Mouse (Mus musculus) right cerebral cortex, adult 2 months (tissue): ENCODE data around the gene Faap100.

Source experiments
- DNase-seq, 2 experiments: peaks; one replicate each; pipeline ENCODE4 v3.0.0; 2021 to 2022; ENCODE audit warnings: low spot score in 2 of 2

The Faap100 gene

DNA sequence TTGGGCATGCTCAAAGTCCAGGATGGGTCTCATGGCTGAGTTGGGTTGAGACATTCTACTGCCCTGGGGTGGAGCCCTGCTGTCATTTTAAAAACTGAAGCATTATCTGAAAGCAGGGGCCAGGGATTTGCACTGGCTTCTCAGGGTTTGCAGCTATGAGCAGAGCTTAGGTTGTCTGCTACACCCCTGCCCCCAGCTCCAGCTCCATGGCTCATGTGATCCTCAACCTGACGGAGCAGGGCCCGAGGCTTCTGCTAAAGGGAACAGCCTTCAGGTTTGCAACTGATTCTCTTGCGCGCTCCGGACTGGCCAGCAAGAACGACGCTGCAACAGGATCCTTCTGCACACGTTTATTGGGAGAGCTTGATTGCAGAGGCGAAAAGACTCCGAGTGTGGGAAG lies 58.4 kb downstream of the Faap100 start:
- no peak for DNase-seq

DNA sequence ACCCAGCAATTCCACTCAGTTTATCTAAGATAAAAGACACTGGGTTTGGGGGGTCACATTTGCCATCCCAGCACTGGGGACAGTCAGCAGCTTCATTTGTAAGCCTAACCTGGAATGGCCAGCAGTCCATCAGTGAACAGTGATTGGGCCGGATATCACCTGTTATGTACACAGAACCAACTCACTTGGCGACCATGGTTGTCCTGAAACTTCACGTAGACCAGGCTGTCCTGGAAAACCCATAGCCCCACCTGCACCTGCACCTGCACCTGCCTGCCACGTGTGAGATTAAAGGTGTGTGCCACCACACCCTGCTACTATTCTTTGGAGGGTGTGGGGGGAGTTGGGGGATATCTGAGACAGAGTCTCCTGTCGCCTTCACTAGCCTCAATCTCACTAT lies 59.3 kb downstream of the Faap100 start:
- no peak for DNase-seq
